Mouse (Mus musculus): Measurements from ENCODE around the gene Acyp1. TPM values are rescaled to one million over a fixed set of nuclear protein-coding genes. Genes with fewer than 3 reads are reported as not detected.

The Acyp1 gene
- polyA plus RNA-seq, 1 experiment from 2014 or later: 43.2 TPM

DNA sequence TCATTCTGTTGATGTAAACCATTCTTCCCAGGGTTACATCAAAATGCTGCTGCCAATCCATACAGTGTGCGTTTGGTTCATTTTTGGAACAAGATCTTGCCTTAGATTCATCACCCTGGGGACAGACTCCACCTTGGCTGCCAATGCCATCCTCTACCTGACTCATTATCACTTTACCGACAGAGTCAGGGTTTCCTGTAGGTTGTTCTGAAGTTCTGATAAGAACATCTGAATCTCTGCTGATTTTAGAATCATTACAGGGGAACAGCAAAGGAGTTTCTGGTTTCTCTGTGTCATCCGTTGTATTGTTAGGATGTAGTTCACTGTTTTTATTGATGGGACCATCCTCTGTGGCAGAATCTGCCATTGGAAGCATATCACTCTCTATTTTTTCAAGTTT is 22.0 kb downstream of the Acyp1 start:
- Histone ChIP-seq H3K27me3 (no peaks in the 10 kb centered on the region), H3K4me2 (no peak overlapping the region), H3K4me3 (no peak overlapping the region), H3K36me3 (no peaks in the 10 kb centered on the region), H3K4me1 (peaks cover 41% of the 10 kb centered on the region), H3K27ac (no peak overlapping the region), H3K9me3 (no peaks in the 10 kb centered on the region), H3K9ac (no peak overlapping the region)
- 93% methylated on average over 3 of the region's 3 CpGs for WGBS
- ATAC-seq (ENCODE audit: insufficient number of reproducible peaks, insufficient read depth, low FRiP score, low TSS enrichment, low read depth): no peak

DNA sequence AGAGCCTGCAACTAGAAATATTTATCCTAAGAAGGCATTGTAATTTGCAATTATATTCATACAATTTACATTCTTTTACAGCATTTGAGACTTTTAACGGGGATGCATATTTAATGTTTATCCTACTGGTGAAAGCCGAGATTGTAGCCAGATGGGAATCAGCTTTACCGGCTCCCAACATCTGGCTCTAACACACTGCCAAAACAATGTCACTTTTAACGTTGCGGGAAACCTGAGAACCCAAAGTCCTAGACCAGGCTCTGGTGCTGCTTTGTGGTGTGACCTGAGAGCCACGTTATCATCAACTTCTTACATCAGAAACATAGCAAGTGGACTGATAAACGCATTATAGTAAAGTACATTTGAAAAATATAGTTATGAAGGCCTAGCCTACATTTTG is 23.3 kb downstream of the Acyp1 start:
- no peak overlapping the region for H3K4me3 ChIP-seq
- no peak overlapping the region; the same call in 1 of the 2 replicates for H3K4me2 ChIP-seq
- no peaks in the 10 kb centered on the region for H3K9me3 ChIP-seq
- peak overlapping the region; percentile 76 for H3K27ac ChIP-seq
- no peak; the same call in 1 of the 2 replicates for ATAC-seq (ENCODE audit: insufficient number of reproducible peaks, insufficient read depth, low FRiP score, low TSS enrichment, low read depth)
- 16% methylated on average over 7 of the region's 7 CpGs for WGBS
- peaks cover 41% of the 10 kb centered on the region for H3K4me1 ChIP-seq
- no peak overlapping the region for H3K9ac ChIP-seq
- no peaks in the 10 kb centered on the region for H3K27me3 ChIP-seq
- H3K36me3 ChIP-seq: peaks cover 3% of the 10 kb centered on the region; the same call in 1 of the 2 replicates

DNA sequence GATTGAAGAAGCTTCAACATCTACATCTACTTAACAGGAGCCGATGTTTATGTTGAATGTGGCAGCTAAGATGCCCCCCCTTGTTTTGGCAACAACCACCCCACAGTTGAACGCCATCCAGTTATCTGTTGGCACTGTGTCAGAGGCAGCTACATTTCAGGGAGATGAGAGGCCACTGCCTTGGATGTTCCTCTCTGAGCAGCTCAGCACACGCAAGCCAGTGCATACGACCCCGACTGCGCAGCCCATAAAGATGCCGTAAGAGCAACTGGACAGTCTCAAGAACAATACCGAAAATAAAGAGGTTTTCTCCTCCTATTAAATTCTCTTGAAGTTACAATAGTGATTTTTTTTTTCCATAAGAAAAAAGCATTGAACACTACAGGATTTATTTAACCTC is 23.7 kb downstream of the Acyp1 start:
- Histone ChIP-seq H3K9ac (no peak overlapping the region), H3K4me2 (peak overlapping the region; percentile 26; the same call in 1 of the 2 replicates), H3K4me1 (peaks cover 41% of the 10 kb centered on the region), H3K4me3 (no peak overlapping the region), H3K9me3 (no peaks in the 10 kb centered on the region), H3K27me3 (no peaks in the 10 kb centered on the region), H3K27ac (peak overlapping the region; percentile 76), H3K36me3 (peaks cover 3% of the 10 kb centered on the region; the same call in 1 of the 2 replicates)
- no peak for ATAC-seq (ENCODE audit: insufficient number of reproducible peaks, insufficient read depth, low FRiP score, low TSS enrichment, low read depth)
- WGBS: 54% methylated on average over 8 of the region's 8 CpGs

DNA sequence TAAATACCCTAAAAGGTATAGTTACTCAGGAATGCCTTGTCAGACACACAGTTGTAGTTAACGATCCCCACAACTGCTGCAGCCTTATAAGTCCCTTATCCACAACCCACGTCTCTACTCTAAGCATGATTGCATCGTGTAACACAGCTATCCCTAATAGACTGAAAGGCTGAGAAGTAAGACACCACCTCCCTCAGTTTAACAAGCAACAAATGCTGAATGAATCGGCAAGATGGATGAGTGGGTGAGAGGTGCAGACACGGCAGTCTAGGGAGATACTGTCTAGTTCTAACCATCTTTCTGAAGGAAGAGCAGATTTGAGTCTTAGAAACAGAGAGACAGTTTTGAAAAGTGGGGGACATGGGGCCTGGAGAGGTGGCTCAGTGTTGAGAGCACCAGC is 25.0 kb downstream of the Acyp1 start:
- Histone ChIP-seq H3K27ac (peak overlapping the region; percentile 79), H3K9me3 (no peaks in the 10 kb centered on the region), H3K4me1 (peaks cover 34% of the 10 kb centered on the region), H3K4me3 (no peak overlapping the region), H3K27me3 (no peaks in the 10 kb centered on the region), H3K9ac (no peak overlapping the region), H3K36me3 (peaks cover 3% of the 10 kb centered on the region; the same call in 1 of the 2 replicates), H3K4me2 (no peak overlapping the region)
- no peak for ATAC-seq (ENCODE audit: insufficient number of reproducible peaks, insufficient read depth, low FRiP score, low TSS enrichment, low read depth)
- WGBS: 65% methylated on average over 5 of the region's 5 CpGs

DNA sequence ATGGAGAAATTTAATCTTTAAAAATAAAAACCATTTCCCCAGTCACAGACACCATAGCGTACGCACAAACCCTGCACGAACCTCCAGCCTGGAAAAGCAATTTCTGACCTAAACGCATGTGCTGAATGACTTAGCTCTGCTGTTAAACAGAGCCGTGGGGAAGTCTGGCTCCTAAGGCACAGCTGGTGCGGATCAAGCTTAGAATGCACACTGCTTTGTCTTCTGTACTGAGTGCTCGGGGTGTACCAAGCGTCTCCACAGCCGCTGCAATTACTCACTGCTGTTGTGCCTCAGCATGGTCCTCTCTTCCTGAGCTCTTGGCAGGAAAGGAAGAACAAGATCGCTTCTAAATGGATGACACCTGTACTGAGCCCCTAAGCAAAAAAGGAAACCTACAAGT is 25.7 kb downstream of the Acyp1 start:
- Histone ChIP-seq H3K4me1 (peaks cover 34% of the 10 kb centered on the region), H3K4me3 (no peak overlapping the region), H3K27ac (peak overlapping the region; percentile 79), H3K27me3 (no peaks in the 10 kb centered on the region), H3K36me3 (peaks cover 3% of the 10 kb centered on the region; the same call in 1 of the 2 replicates), H3K9ac (no peak overlapping the region), H3K4me2 (peak overlapping the region; percentile 3; the same call in 1 of the 2 replicates), H3K9me3 (no peaks in the 10 kb centered on the region)
- no peak for ATAC-seq (ENCODE audit: insufficient number of reproducible peaks, insufficient read depth, low FRiP score, low TSS enrichment, low read depth)
- 23% methylated on average over 10 of the region's 10 CpGs for WGBS

DNA sequence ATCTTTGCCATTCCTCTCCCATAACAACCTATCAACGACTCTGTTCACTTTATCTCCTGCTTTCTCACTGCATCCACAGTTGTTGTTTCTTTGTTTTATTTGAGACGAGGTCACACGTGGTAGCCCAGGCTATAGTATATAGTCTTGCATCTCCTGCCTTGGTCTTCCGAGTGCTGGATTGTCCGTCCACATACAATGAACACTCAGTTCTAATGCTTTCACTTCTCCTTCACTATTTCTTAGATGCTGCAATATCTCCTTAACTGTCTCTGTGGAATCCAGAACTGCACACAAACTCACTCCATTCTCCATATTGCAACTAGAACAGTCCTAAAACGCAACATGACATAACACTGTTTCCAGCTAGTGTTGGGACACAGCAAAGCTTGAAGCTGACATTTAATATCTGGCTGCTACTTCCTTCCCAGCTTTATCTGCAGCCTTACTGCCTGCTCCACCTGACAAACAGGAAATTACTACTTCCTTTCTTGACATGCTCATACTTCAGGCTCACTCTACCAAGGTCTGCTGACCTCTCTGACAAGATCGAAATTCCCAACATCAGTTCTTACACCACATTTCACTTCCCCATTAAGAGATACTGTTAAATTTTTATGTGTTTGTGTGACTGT is 31.1 kb downstream of the Acyp1 start:
- Histone ChIP-seq H3K27me3 (no peaks in the 10 kb centered on the region), H3K4me2 (no peak overlapping the region), H3K36me3 (peaks cover 3% of the 10 kb centered on the region; the same call in 1 of the 2 replicates), H3K9ac (no peak overlapping the region), H3K4me3 (no peak overlapping the region), H3K4me1 (peaks cover 6% of the 10 kb centered on the region), H3K27ac (no peak overlapping the region), H3K9me3 (no peaks in the 10 kb centered on the region)
- no peak for ATAC-seq (ENCODE audit: insufficient number of reproducible peaks, insufficient read depth, low FRiP score, low TSS enrichment, low read depth)
- whole genome bisulfite sequencing: 83% methylated on average over 7 of the region's 7 CpGs

DNA sequence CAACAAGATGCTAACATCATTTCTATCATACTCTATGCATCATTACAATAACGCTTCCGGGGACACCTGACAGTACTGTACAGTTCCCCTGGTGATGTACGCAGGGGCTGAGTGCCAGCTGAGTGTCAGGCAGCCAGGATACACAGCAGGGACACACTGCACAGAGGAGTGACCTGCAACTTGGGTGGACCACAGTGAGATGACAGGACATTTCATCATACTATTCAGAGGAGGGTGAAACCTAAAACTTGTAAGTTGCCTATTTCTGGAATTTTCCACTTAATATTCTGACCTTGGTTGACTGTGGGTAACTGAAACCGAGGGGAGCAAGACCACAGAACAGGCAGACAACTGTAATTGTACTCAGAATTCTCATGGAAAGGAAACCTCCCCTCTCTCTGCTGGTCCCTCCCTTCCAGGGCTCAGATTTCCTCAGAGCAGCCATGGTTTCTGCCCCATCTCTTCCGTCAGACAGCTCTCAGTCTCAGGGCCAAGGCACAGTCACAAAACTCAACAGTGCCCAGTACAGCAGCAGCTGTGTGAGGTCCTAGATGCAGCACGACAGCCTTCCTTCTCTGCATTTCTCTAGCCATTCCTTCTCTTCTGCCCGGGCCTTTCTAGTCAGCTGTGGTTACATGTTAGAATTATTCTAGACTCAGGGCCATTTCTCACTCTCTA is 32.0 kb downstream of the Acyp1 start:
- Histone ChIP-seq H3K4me2 (no peak overlapping the region), H3K27ac (peak overlapping the region; percentile 48; the same call in 1 of the 2 replicates), H3K27me3 (no peaks in the 10 kb centered on the region), H3K9me3 (no peaks in the 10 kb centered on the region), H3K4me1 (peaks cover 6% of the 10 kb centered on the region), H3K36me3 (peaks cover 3% of the 10 kb centered on the region; the same call in 1 of the 2 replicates), H3K4me3 (no peak overlapping the region), H3K9ac (0 out of 2 replicates have a peak overlapping the region, but pooled peaks have one; percentile 22)
- ATAC-seq (ENCODE audit: insufficient number of reproducible peaks, insufficient read depth, low FRiP score, low TSS enrichment, low read depth): no peak
- WGBS: 48% methylated on average over 7 of the region's 7 CpGs

DNA sequence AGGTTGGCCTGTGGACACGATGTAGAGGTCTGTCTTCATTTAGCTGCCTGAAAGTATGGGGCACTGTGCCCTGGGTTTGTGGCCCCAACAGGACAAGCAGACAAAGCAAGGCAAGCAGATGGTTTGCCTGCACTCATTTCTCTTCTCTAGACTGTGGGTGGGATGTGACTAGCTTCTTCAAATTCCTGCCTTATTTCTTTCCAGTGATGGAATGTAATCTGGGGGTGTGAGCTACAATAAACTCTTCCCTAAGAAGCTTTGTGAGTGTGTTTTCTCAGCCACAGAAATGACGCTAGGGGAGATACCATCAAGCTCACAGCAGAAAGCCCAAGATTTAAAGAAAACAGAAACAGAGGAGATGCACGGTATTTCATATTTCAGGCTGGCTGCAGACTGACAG is 36.2 kb downstream of the Acyp1 start:
- 76% methylated on average over 3 of the region's 3 CpGs for WGBS

DNA sequence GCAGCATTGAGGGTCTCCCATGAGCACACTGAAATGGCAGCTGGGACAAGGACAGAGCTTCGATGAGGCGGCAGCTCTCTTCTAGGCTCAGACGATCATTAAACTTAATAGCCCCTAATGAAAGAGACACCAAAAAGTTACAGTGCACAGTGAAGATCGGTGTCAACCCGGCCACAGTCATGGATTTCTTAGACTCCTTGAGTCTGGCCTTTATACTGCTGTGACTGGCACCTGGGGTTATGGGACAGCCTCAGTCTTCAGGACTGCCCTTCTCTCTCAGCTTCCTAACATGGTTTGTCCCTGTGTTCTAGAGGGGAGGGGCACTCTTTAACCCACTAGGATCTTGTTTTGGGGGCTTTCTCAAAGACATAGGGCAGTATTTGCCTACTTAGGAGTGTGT is 50.7 kb downstream of the Acyp1 start:
- Histone ChIP-seq H3K27me3 (no peaks in the 10 kb centered on the region), H3K27ac (no peak overlapping the region), H3K4me2 (no peak overlapping the region), H3K4me1 (peaks cover 7% of the 10 kb centered on the region), H3K4me3 (no peak overlapping the region), H3K9ac (no peak overlapping the region), H3K9me3 (no peaks in the 10 kb centered on the region), H3K36me3 (no peaks in the 10 kb centered on the region)
- WGBS: 90% methylated on average over 5 of the region's 5 CpGs
- ATAC-seq (ENCODE audit: insufficient number of reproducible peaks, insufficient read depth, low FRiP score, low TSS enrichment, low read depth): no peak

More for the DNA sequence above, 36.2 kb downstream of the Acyp1 start:
- H3K9me3 ChIP-seq: peaks cover 7% of the 10 kb centered on the region
- H3K4me2 ChIP-seq: no peak overlapping the region
- peaks cover 12% of the 10 kb centered on the region for H3K36me3 ChIP-seq
- peaks cover 12% of the 10 kb centered on the region for H3K4me1 ChIP-seq
- no peak overlapping the region for H3K27ac ChIP-seq
- H3K27me3 ChIP-seq: no peaks in the 10 kb centered on the region
- ATAC-seq (ENCODE audit: insufficient number of reproducible peaks, insufficient read depth, low FRiP score, low TSS enrichment, low read depth): no peak
- H3K9ac ChIP-seq: no peak overlapping the region
- H3K4me3 ChIP-seq: no peak overlapping the region

DNA sequence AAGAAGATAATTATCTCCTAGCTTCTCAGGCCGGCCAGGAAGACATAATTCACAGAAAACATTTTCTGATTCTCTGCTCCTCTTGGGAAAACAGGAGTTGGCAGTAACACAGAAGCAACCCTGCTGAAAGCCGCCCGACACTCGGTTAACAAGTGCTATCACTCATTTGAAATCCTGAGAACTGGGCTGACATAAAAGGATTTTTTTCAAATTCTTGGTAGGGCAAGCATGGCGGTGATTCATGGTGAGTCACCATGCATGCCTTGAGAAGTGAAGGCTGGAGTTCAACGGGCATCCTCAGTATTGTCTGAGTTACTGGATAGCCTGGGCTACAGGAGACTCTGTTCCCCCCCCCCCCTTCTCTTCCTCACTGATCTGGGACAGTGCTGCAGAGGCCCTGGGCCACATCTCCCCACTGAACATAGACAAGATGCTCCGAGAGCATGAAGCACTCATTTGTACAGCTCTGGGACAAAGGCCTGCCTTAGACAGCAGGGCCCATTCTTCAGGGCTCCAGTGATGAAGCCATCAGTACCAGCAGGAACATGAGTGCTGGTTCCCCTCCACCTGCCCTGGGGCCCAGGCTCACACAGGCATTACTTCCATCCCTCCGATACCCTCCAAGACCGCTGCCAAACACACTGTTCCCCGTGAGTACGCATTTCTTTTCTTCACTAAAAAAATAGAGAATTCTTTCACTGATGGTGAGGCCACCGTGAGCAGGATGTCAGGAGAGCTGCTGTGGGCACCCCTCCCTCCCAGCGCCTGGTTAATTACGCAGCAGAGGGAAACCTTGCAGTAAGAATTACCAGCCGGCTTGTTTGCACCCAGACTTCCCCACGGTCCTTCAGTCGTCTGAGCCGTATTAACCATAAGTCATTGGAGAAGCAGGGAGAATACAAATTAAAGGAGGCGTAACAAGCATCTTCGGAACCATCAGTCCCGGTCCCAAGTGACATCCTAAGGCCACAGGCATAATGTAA is 54.6 kb downstream of the Acyp1 start:
- no peaks in the 10 kb centered on the region for H3K36me3 ChIP-seq
- no peak overlapping the region for H3K9ac ChIP-seq
- H3K27ac ChIP-seq: no peak overlapping the region
- no peak overlapping the region for H3K4me2 ChIP-seq
- no peak for ATAC-seq (ENCODE audit: insufficient number of reproducible peaks, insufficient read depth, low FRiP score, low TSS enrichment, low read depth)
- no peak overlapping the region for H3K4me3 ChIP-seq
- no peaks in the 10 kb centered on the region for H3K9me3 ChIP-seq
- H3K4me1 ChIP-seq: peaks cover 8% of the 10 kb centered on the region
- WGBS: 70% methylated on average over 21 of the region's 21 CpGs
- H3K27me3 ChIP-seq: no peaks in the 10 kb centered on the region

DNA sequence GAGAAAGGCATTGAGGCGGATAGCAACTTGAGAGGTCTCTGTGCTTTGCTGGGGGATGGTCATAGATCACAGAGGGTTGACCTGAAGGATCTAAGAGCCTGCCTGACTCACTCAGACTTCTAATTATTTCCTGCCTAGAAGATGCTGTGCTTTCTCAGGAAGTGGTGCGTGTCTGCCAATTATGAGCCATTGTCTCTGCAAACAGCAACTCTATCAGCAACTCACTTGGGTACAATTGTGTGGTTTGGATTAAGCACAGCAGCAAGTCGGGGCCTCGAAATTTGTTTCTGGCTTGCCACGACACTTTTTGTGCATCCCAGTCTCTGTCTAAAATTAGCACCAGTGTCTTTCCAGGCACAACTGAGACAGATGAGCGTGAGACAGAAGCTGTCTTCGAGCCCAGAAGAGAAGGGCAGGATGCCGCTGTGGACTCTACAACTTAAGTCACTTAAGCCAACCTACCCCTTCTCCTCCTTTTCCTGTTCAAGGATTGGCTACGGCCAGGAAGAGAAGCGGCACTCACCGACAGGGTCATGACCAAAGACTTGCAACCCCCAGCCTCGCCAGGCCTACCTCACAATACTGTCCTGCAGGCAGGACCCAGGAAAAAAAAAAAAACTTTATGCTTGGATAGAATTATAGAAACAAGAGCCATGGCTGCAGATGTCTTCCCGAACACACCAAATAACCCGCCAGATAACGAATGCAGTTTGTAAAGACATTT is 60.2 kb downstream of the Acyp1 start:
- 34% methylated on average over 15 of the region's 15 CpGs for WGBS
- H3K27ac ChIP-seq: peak overlapping the region; percentile 60; the same call in 1 of the 2 replicates

More for the DNA sequence above, 60.2 kb downstream of the Acyp1 start:
- no peak for ATAC-seq (ENCODE audit: insufficient number of reproducible peaks, insufficient read depth, low FRiP score, low TSS enrichment, low read depth)
- Histone ChIP-seq H3K9me3 (no peaks in the 10 kb centered on the region), H3K27me3 (no peaks in the 10 kb centered on the region), H3K36me3 (peaks cover 43% of the 10 kb centered on the region), H3K9ac (no peak overlapping the region), H3K4me1 (peaks cover 23% of the 10 kb centered on the region), H3K4me2 (0 out of 2 replicates have a peak overlapping the region, but pooled peaks have one; percentile 0), H3K4me3 (no peak overlapping the region)

All from embryonic facial prominence, embryonic 13.5 days (tissue).